Mouse (Mus musculus): ENCODE measurements around the gene Ctnnd1. TPM values are rescaled to one million over a fixed set of nuclear protein-coding genes. Genes with fewer than 3 reads are reported as not detected.

The Ctnnd1 gene
- polyA plus RNA-seq, 1 experiment, result 4.4 TPM

DNA sequence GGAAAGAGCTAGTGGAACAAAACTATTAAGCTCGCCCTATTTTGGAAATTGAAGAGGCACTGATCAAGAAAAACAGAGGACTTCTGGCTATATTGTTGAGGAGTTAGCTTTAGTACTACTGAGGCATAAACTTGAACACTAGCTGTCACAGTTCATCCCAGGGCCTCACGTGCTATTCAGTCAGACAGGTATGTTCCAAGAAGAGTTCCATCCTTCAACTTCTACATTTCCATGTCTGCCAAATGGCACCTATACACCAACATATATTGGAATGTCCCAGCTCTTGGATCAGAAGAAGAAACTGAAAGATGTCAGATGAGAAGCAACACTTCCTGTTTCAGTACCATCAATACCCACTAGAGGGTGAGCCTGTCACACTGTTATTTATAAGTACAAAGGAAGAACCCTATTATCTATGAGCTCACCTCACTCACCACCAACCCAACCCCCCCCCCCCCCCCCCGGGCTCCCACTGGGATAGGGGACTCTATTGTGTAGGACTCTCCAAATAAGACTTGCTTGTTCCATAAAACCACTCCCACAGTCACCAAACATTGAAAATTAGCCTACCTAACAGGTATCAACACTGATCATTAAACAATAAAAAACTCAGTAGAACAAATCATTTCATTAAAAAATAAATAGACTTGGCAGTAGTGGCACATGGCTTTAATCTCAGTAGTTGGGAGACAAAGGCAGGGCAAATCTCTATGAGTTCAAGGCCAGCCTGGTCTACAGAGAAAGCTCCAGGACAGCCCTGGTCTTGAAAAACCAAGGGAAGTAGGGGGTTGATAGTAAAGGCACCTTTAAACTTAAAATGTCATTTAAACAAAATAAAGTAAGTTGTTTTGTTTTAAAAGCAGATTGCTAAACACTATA lies 32.7 kb downstream of the Ctnnd1 start:
- H3K9me3 ChIP-seq, result no peaks in the 10 kb centered on the region
- TF ChIP-seq FLI1 (IDR thresholded peaks at IDR 0.05; ENCODE audit: low read length) (no peak), GATA1 (IDR thresholded peaks at IDR 0.05; ENCODE audit: borderline replicate concordance, low read length) (no peak)
- peaks cover 37% of the 10 kb centered on the region for H3K4me1 ChIP-seq
- H3K27me3 ChIP-seq (replicated peaks), result no peaks in the 10 kb centered on the region
- H3K36me3 ChIP-seq (replicated peaks; ENCODE audit: low read length), result peaks cover 96% of the 10 kb centered on the region
- H3K4me3 ChIP-seq (replicated peaks), result no peak overlapping the region

DNA sequence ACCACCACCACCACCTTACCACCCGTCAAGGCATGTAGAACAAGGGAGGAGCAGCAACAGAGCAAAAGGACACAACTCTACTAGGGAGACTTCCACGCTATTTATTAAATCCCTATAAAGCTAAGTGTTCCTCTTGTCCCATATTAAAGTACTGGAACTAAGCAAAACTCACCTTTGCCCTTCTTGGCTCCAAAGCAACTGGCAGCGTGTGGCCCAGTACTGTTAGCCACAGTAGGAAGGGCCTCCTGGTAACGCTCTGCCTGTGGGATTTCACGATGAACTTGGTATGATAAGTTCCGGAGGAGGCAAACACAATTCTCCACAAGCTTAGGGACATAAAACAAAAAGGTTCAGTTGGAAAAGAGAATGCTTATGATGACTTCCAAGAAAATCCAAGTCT lies 37.8 kb downstream of the Ctnnd1 start:
- no peaks in the 10 kb centered on the region for H3K9me3 ChIP-seq
- no peak for TF ChIP-seq GATA1 (IDR thresholded peaks at IDR 0.05; ENCODE audit: borderline replicate concordance, low read length)
- no peak for TF ChIP-seq FLI1 (IDR thresholded peaks at IDR 0.05; ENCODE audit: low read length)
- no peak overlapping the region for H3K4me3 ChIP-seq (replicated peaks)
- peaks cover 3% of the 10 kb centered on the region for H3K4me1 ChIP-seq
- peaks cover 99% of the 10 kb centered on the region for H3K36me3 ChIP-seq (replicated peaks; ENCODE audit: low read length)
- H3K27me3 ChIP-seq (replicated peaks), result no peaks in the 10 kb centered on the region

DNA sequence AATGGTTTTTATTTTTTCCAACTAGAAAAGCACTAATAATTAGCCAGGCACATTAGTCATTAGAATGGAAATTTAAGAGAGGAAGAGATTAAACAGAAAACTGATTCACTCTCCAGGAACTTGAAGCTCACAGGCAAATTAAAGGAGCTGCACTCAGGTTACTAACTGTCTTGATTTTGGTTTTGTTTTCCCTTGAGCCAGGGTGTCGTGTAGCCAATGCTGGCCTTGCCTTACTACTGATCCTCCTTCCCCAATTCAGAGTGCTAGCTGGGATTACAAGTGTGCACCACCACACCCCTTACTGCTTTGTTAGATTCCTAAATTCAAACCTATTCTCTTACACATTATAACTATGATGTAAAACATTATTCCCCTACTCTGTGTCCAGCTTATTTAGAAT lies 42.7 kb downstream of the Ctnnd1 start:
- Histone ChIP-seq H3K4me3 (replicated peaks) (no peak overlapping the region), H3K27me3 (replicated peaks) (no peaks in the 10 kb centered on the region), H3K4me1 (no peaks in the 10 kb centered on the region), H3K36me3 (replicated peaks; ENCODE audit: low read length) (peaks cover 97% of the 10 kb centered on the region), H3K9me3 (no peaks in the 10 kb centered on the region)
- TF ChIP-seq FLI1 (IDR thresholded peaks at IDR 0.05; ENCODE audit: low read length), result no peak
- no peak for TF ChIP-seq GATA1 (IDR thresholded peaks at IDR 0.05; ENCODE audit: borderline replicate concordance, low read length)

DNA sequence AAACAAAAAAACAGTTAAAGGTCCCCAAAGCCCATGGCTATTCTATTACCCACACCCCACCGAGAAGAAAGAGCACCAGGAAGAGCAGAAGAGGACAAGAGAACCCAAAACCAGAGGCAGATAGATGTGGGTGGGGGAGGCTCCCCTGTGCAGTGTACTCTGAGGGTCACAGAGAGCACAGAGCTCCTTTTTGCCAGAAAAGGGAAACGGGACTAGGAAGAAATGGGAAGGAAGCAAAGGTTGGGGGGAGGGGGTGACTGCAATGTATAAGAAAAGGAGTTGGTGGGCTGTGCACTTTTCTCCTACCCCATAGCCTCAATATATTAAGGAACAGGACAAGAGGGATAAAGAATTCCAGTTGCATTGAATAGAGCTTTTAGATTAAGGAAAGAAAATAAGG lies 49.6 kb downstream of the Ctnnd1 start:
- Histone ChIP-seq H3K9me3 (no peaks in the 10 kb centered on the region), H3K27me3 (replicated peaks) (no peaks in the 10 kb centered on the region), H3K4me3 (replicated peaks) (no peak overlapping the region), H3K4me1 (no peaks in the 10 kb centered on the region), H3K36me3 (replicated peaks; ENCODE audit: low read length) (peaks cover 97% of the 10 kb centered on the region)
- TF ChIP-seq FLI1 (IDR thresholded peaks at IDR 0.05; ENCODE audit: low read length) (no peak), GATA1 (IDR thresholded peaks at IDR 0.05; ENCODE audit: borderline replicate concordance, low read length) (no peak)

DNA sequence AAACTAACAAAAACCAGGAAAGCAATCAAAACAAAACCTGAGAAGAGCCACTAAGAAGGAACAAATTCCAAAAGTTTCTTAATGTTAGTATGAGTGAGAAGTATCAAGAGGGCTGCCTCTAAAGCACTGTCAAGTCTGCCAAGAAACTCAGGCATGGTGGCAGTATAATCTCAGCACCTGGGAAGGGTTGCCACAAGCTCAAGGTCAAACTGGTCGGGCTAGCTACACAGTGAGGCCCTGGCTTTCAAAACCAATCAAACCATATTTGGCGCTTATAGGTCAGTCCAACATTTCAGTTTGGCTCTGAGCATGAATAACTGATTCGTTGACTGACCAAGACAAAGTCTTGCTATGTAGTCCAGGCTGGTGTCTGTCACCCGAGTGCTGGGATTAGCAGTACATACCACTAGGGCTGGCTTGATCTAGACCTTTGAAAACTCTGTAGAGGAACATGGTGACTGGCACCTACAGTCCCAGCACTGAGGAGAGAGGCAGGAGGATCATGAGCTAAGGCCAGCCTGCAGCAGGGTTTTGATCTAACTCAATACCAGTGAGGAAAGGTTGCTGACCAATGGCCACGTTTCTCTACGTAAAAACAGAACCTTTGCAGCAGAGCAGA lies 51.2 kb downstream of the Ctnnd1 start:
- Histone ChIP-seq H3K9me3 (no peaks in the 10 kb centered on the region), H3K4me3 (replicated peaks) (no peak overlapping the region), H3K4me1 (no peaks in the 10 kb centered on the region), H3K27me3 (replicated peaks) (no peaks in the 10 kb centered on the region), H3K36me3 (replicated peaks; ENCODE audit: low read length) (peaks cover 94% of the 10 kb centered on the region)
- TF ChIP-seq GATA1 (IDR thresholded peaks at IDR 0.05; ENCODE audit: borderline replicate concordance, low read length) (no peak), FLI1 (IDR thresholded peaks at IDR 0.05; ENCODE audit: low read length) (no peak)

DNA sequence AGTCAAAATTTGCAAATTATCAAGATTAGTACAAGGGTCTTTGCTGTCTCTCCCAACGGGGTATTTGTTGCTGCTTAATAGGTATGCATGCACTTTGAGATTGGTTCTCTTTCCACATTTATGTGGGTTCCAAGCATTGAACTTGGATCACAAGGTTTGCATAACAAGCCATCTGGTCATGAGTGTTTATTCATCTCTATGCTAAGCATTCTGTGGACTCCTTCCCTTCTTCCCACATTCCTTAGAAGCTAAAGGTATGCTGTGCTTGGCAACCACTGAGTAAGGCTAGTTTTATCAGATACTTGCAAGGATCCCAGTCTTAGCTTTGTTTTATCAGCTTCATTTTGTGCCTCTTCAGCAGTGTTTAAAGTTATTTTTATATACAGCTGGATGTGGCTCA lies 53.4 kb downstream of the Ctnnd1 start:
- TF ChIP-seq GATA1 (IDR thresholded peaks at IDR 0.05; ENCODE audit: borderline replicate concordance, low read length), result no peak
- TF ChIP-seq FLI1 (IDR thresholded peaks at IDR 0.05; ENCODE audit: low read length), result no peak
- Histone ChIP-seq H3K9me3 (no peaks in the 10 kb centered on the region), H3K36me3 (replicated peaks; ENCODE audit: low read length) (peaks cover 88% of the 10 kb centered on the region)

DNA sequence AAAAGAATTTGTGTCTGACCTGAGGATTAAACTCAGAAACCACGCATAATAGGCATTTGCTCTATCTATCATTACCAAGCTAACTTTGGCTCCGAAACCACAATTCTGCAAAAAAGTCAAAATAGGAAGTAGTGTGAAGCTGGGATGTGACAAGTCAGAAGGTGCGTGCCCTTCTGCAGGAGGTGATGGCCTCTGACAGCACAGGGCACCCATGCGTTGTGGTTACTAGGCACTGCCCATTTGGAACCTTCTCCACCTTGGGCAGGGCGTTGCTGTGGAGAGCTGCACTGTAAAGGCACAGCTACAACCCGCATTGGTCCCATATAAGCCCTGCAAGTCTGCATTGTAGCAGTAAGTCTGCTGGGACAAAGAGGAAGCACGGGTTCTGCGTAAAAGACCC lies 57.8 kb downstream of the Ctnnd1 start:
- H3K27me3 ChIP-seq (replicated peaks), result no peaks in the 10 kb centered on the region
- peaks cover 80% of the 10 kb centered on the region for H3K36me3 ChIP-seq (replicated peaks; ENCODE audit: low read length)
- H3K9me3 ChIP-seq, result no peaks in the 10 kb centered on the region
- H3K4me1 ChIP-seq, result peaks cover 15% of the 10 kb centered on the region
- peak overlapping the region; percentile 81 for H3K4me3 ChIP-seq (replicated peaks)
- no peak for TF ChIP-seq FLI1 (IDR thresholded peaks at IDR 0.05; ENCODE audit: low read length)
- TF ChIP-seq GATA1 (IDR thresholded peaks at IDR 0.05; ENCODE audit: borderline replicate concordance, low read length), result no peak

More for the DNA sequence above, 53.4 kb downstream of the Ctnnd1 start:
- H3K4me3 ChIP-seq (replicated peaks), result no peak overlapping the region
- H3K27me3 ChIP-seq (replicated peaks), result no peaks in the 10 kb centered on the region
- H3K4me1 ChIP-seq, result peaks cover 15% of the 10 kb centered on the region

DNA sequence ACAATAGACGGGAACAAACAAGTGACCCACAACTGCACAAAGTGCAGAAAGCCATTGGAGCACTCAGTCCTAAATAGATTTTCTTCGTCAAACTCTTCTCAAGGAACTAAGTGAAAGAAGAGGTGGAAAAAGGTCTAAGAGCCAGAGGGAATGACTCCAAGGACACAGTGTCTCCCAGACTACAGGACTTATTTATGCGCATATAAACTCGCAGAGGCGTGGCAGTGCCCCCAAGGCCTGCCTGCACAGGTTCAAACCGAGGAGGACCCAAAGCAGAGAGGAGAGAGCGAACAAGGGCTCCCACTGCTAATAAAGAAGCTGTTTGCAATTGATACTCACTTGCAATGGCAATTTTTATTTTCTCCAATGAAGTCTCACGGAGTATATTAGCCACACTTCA lies 64.9 kb downstream of the Ctnnd1 start:
- H3K9me3 ChIP-seq, result no peaks in the 10 kb centered on the region
- H3K4me1 ChIP-seq, result no peaks in the 10 kb centered on the region; the same call in 1 of the 2 replicates
- H3K27me3 ChIP-seq (replicated peaks), result no peaks in the 10 kb centered on the region
- H3K36me3 ChIP-seq (replicated peaks; ENCODE audit: low read length), result peaks cover 38% of the 10 kb centered on the region
- TF ChIP-seq FLI1 (IDR thresholded peaks at IDR 0.05; ENCODE audit: low read length) (no peak), GATA1 (IDR thresholded peaks at IDR 0.05; ENCODE audit: borderline replicate concordance, low read length) (no peak)
- H3K4me3 ChIP-seq (replicated peaks), result no peak overlapping the region

DNA sequence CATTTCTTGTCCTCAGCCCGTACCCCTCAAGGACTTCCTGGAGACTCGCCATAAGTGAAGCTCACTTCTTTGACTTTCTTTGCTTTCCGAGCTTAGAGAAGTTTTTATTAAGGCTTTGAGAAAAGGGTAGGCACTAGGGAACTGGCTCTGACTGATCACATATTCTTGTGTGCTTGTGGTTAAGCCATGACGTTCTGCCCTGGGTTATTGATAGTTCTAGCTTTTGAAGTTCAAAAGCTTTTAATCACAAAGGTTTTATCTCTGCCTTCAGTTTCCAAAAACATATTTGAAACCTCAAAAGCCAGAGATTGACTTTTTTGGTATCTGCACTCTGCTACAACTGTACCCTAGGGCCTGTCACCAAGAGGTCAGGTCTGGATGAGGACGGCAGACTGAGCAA lies 68.3 kb downstream of the Ctnnd1 start:
- Histone ChIP-seq H3K4me3 (replicated peaks) (no peak overlapping the region), H3K9me3 (peaks cover 9% of the 10 kb centered on the region; the same call in 1 of the 2 replicates), H3K36me3 (replicated peaks; ENCODE audit: low read length) (peaks cover 21% of the 10 kb centered on the region), H3K4me1 (peaks cover 11% of the 10 kb centered on the region; the same call in 1 of the 2 replicates), H3K27me3 (replicated peaks) (no peaks in the 10 kb centered on the region)
- TF ChIP-seq FLI1 (IDR thresholded peaks at IDR 0.05; ENCODE audit: low read length) (no peak), GATA1 (IDR thresholded peaks at IDR 0.05; ENCODE audit: borderline replicate concordance, low read length) (no peak)

DNA sequence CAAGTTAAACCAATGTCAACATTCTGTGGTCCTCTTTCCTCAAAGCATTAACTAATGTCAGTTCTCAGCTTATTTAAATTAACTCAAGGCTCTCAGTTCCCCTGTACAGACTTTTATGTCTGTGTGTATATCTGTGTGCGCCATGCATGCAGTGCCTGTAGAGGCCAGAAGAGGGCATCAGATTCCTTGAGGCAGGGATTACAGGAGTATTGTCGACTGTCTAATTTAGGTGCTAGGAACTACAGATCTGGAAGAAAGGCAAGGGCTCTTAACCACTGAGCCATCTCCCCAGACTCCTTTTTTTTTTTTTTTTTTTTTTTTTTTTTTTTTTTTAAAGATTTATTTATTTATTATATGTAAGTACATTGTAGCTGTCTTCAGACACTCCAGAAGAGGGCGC lies 69.4 kb downstream of the Ctnnd1 start:
- Histone ChIP-seq H3K36me3 (replicated peaks; ENCODE audit: low read length) (peaks cover 21% of the 10 kb centered on the region), H3K9me3 (peaks cover 12% of the 10 kb centered on the region; the same call in 1 of the 2 replicates), H3K4me1 (peaks cover 11% of the 10 kb centered on the region; the same call in 1 of the 2 replicates), H3K27me3 (replicated peaks) (no peaks in the 10 kb centered on the region), H3K4me3 (replicated peaks) (no peak overlapping the region)
- TF ChIP-seq FLI1 (IDR thresholded peaks at IDR 0.05; ENCODE audit: low read length) (no peak), GATA1 (IDR thresholded peaks at IDR 0.05; ENCODE audit: borderline replicate concordance, low read length) (no peak)

Data from megakaryocyte, embryonic 14.5 days (primary cell).